Mouse (Mus musculus) gastrocnemius, adult 8-10 months (tissue): ENCODE results near the gene Cln3. TPM values are rescaled to one million over a fixed set of nuclear protein-coding genes. Genes with fewer than 3 reads are reported as not detected.

Experiments
- DNase-seq, 2 experiments: peaks; one replicate each; pipeline ENCODE4 v3.0.0; 2022; ENCODE audit warnings: low spot score in 2 of 2
- microRNA-seq: library from miRNA; unstranded; fragments of <30 nt; microRNA quantifications from one replicate; pipeline ENCODE4 v1.2.0, GENCODE M21; 2022
- total RNA-seq, 4 experiments: library from RNA; stranded (reverse); gene quantifications; 2 replicates each; pipeline ENCODE4 v1.2.4; 2022

Cln3 gene
- total RNA-seq, 4 experiments from 2014 or later = 9.0 to 14.7 (median 12.6) TPM

DNA sequence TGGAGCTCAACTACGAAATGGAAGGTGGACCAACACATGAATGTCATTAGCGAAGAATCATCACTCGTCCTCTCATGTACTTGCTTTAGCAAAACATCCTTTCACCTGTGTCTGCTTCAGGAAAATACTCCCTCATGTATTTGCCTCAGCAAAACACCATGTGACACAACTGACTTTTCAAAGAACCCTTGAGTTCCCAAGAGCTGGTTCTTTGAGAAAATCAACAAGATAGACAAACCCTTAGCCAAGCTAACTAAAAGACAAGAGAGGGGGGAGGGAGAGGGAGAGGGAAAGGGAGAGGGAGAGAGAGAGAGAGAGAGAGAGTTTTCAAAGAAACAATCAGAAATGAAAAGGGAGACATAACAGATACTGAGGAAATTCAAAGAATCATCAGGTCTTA, 62.3 kb downstream of the Cln3 start:
- no peak for DNase-seq

Small RNA genes within 50 kb of the gene (microRNA-seq; reads per million reads assigned to microRNA genes)
- gene Mir7059 = not detected

Other genes starting within 250 kb of the Cln3 start
- under 1 TPM in 1 of 4 experiments, not detected in 3; 0.43 TPM for gene Lat, start 216.2 kb downstream of the Cln3 start, total RNA-seq
- gene Spns1, start 208.4 kb downstream of the Cln3 start, total RNA-seq = 10 to 100 TPM; 22.7 to 23.9 (median 22.8) TPM
- gene Nfatc2ip, start 189.1 kb downstream of the Cln3 start, total RNA-seq = 1 to 10 TPM; 2.1 to 4.3 (median 3.0) TPM
- not detected for gene Cd19, start 170.9 kb downstream of the Cln3 start, total RNA-seq
- 10 to 100 TPM; 10.5 to 19.2 (median 15.1) TPM for gene Rabep2, start 157.1 kb downstream of the Cln3 start, total RNA-seq
- over 10,000 TPM; 27,209 to 31,432 (median 30,252) TPM for gene Atp2a1, start 122.7 kb downstream of the Cln3 start, total RNA-seq
- gene Sh2b1, start 110.4 kb downstream of the Cln3 start, total RNA-seq = 10 to 100 TPM; 45.9 to 57.4 (median 49.0) TPM
- gene Tufm, start 98.5 kb downstream of the Cln3 start, total RNA-seq = 100 to 1,000 TPM; 116 to 151 (median 137) TPM
- 10 to 100 TPM; 25.4 to 32.4 (median 29.9) TPM for gene Atxn2l, start 82.4 kb downstream of the Cln3 start, total RNA-seq
- 100 to 1,000 TPM; 151 to 172 (median 160) TPM for gene Eif3c, start 19.4 kb downstream of the Cln3 start, total RNA-seq
- under 1 TPM; 0.15 to 0.94 (median 0.29) TPM for gene Apobr, start 875 bp downstream of the Cln3 start, total RNA-seq
- gene Il27, start 9.1 kb upstream of the Cln3 start, total RNA-seq = not detected
- gene Nupr1, start 45.0 kb upstream of the Cln3 start, total RNA-seq = 1 to 10 TPM; 3.5 to 6.7 (median 4.7) TPM
- 10 to 100 TPM; 26.7 to 43.5 (median 34.7) TPM for gene Sgf29, start 63.5 kb upstream of the Cln3 start, total RNA-seq
- gene Sult1a1, start 90.6 kb upstream of the Cln3 start, total RNA-seq = 10 to 100 TPM in 2 of 4 experiments, 1 to 10 TPM in 2; 5.9 to 17.4 (median 10.6) TPM
- gene Bola2, start 109.6 kb upstream of the Cln3 start, total RNA-seq = 10 to 100 TPM; 31.9 to 44.1 (median 39.4) TPM
- 1 to 10 TPM; 2.3 to 2.8 (median 2.6) TPM for gene Slx1b, start 110.0 kb upstream of the Cln3 start, total RNA-seq
- 1 to 10 TPM; 1.3 to 5.9 (median 3.1) TPM for gene Coro1a, start 122.0 kb upstream of the Cln3 start, total RNA-seq
- gene Mapk3, start 173.8 kb upstream of the Cln3 start, total RNA-seq = 10 to 100 TPM; 16.2 to 20.6 (median 18.6) TPM
- under 1 TPM in 1 of 4 experiments, not detected in 3; 0.88 TPM for gene Gdpd3, start 180.5 kb upstream of the Cln3 start, total RNA-seq
- gene Ypel3, start 191.1 kb upstream of the Cln3 start, total RNA-seq = 100 to 1,000 TPM in 1 of 4 experiments, 10 to 100 TPM in 3; 91.2 to 105 (median 95.6) TPM
- gene Tbx6, start 195.7 kb upstream of the Cln3 start, total RNA-seq = under 1 TPM; 0.17 to 0.48 (median 0.40) TPM
- gene Ppp4c, start 206.7 kb upstream of the Cln3 start, total RNA-seq = 10 to 100 TPM; 23.1 to 26.0 (median 24.8) TPM
- 10 to 100 TPM; 49.5 to 78.2 (median 66.4) TPM for gene Fam57b, start 211.9 kb upstream of the Cln3 start, total RNA-seq
- gene 4930451I11Rik, start 245.8 kb upstream of the Cln3 start, total RNA-seq = not detected